ENCODE assay signal across 15 mouse cellular contexts in the genomic region with DNA sequence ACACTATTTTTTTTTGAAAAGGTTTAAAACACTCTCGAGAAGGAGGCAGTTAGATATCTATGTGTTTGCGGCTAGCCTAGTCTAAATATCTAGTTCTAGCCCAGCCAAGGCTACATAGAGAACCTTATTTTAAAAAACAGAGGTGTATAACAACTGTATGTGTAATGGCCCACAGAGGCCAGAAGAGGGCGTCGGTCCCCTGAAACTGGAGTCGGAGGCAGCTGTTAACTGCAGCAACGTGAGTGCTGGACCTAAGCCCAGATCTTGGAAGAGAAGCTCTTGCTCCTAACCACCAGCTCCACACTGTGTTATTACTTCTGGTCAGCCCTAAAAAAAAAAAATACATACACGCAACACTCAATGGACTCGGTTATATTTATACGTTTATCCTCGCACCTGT. TPM values are rescaled to one million over a fixed set of nuclear protein-coding genes. Genes with fewer than 3 reads are reported as not detected.
A peak's percentile ranks its signal among the peaks of the same experiment; 100 is the strongest.
DNase-seq lines count a peak whose midpoint lies in the region; ATAC-seq and TF ChIP-seq lines count a peak whose summit lies in the region.
"Had no signal": no experiment of that assay in that cellular context is flagged by ENCODE, and none has a peak within 500 bp of the region (broad histone marks: within the 10 kb centered on the region; RNA-seq: fewer than 3 reads in every experiment).

No protein-coding gene starts in this region.

- DNase-seq in heart, postnatal 0 days (ENCODE audit: low spot score): no peak
- DNase-seq in heart, adult 18-20 months: no peak
- DNase-seq in midbrain, postnatal 0 days (ENCODE audit: low spot score): peak; percentile 51
- DNase-seq in midbrain, embryonic 14.5 days: no peak
- DNase-seq in R1 (ENCODE audit: low read depth, low spot score): peak; percentile 87
- DNase-seq in yolk sac, embryonic 10.5 days (ENCODE audit: low spot score): no peak
- DNase-seq in lung, postnatal 0 days (ENCODE audit: low spot score): no peak
- DNase-seq: cerebellum, adult 9-11 months; gastrocnemius, postnatal 36 days; heart, postnatal 10 days; lung, postnatal 36 days had no signal

- peak; percentile 14; the same call in 1 of the 2 replicates for TF ChIP-seq CTCF in heart, postnatal 0 days (IDR thresholded peaks at IDR 0.05; ENCODE audit: low read depth)
- TF ChIP-seq CTCF in midbrain, postnatal 0 days (IDR thresholded peaks at IDR 0.05): peak; percentile 59
- TF ChIP-seq CTCF in testis, adult 2 months (IDR thresholded peaks at IDR 0.05; ENCODE audit: control insufficient read depth, insufficient read depth, insufficient replicate concordance, low read depth, low read length): peak; percentile 55; the same call in 1 of the 2 replicates
- no peak for TF ChIP-seq CTCF in lung, postnatal 0 days (IDR thresholded peaks at IDR 0.05)

- H3K4me3 ChIP-seq in heart, postnatal 0 days (ENCODE audit: low read depth, low read length): no peak overlapping the region
- no peak overlapping the region for H3K4me3 ChIP-seq in midbrain, postnatal 0 days (ENCODE audit: low read depth, low read length)
- no peak overlapping the region for H3K4me3 ChIP-seq in midbrain, embryonic 14.5 days (replicated peaks; ENCODE audit: low read depth, low read length)
- no peak overlapping the region for H3K4me3 ChIP-seq in testis, adult 2 months (ENCODE audit: control insufficient read depth, low read depth, low read length)
- no peak overlapping the region for H3K4me3 ChIP-seq in lung, postnatal 0 days (ENCODE audit: low read depth, low read length)
- H3K4me3 ChIP-seq: forebrain, embryonic 15.5 days had no signal

- TF ChIP-seq EP300 in heart, postnatal 0 days (IDR thresholded peaks at IDR 0.05; ENCODE audit: low read depth): no peak
- TF ChIP-seq EP300 in lung, postnatal 0 days (IDR thresholded peaks at IDR 0.05): no peak

- H3K27me3 ChIP-seq in heart, postnatal 0 days (ENCODE audit: control insufficient read depth, insufficient read depth, low read length): peaks cover 59% of the 10 kb centered on the region
- peaks cover 17% of the 10 kb centered on the region for H3K27me3 ChIP-seq in midbrain, postnatal 0 days (ENCODE audit: insufficient read depth, low read length)
- peaks cover 29% of the 10 kb centered on the region for H3K27me3 ChIP-seq in midbrain, embryonic 14.5 days (ENCODE audit: control insufficient read depth, insufficient read depth, low read length)
- no peaks in the 10 kb centered on the region for H3K27me3 ChIP-seq in testis, adult 2 months (ENCODE audit: control insufficient read depth, insufficient read depth, low read length)
- H3K27me3 ChIP-seq in lung, postnatal 0 days (replicated peaks; ENCODE audit: insufficient read depth, low read length): peaks cover 46% of the 10 kb centered on the region

- ATAC-seq in heart, postnatal 0 days (ENCODE audit: insufficient read depth, low read depth): no peak
- ATAC-seq in midbrain, postnatal 0 days (ENCODE audit: low FRiP score): no peak
- no peak for ATAC-seq in midbrain, embryonic 14.5 days (ENCODE audit: low FRiP score, low TSS enrichment)
- ATAC-seq in lung, postnatal 0 days: no peak
- ATAC-seq: midbrain, embryonic 16.5 days had no signal

- H3K4me1 ChIP-seq in heart, postnatal 0 days (ENCODE audit: control insufficient read depth, insufficient read depth): no peaks in the 10 kb centered on the region
- peaks cover 16% of the 10 kb centered on the region for H3K4me1 ChIP-seq in midbrain, postnatal 0 days (ENCODE audit: insufficient read depth, low read length)
- peaks cover 22% of the 10 kb centered on the region for H3K4me1 ChIP-seq in midbrain, embryonic 14.5 days (ENCODE audit: control insufficient read depth, insufficient read depth, low read length)
- peaks cover 27% of the 10 kb centered on the region for H3K4me1 ChIP-seq in testis, adult 2 months (ENCODE audit: control insufficient read depth, insufficient read depth, low read length)
- peaks cover 12% of the 10 kb centered on the region; the same call in 1 of the 2 replicates for H3K4me1 ChIP-seq in lung, postnatal 0 days (ENCODE audit: insufficient read depth, low read depth, low read length)

- H3K9me3 ChIP-seq in heart, postnatal 0 days (replicated peaks; ENCODE audit: control insufficient read depth, low read length): no peaks in the 10 kb centered on the region
- H3K9me3 ChIP-seq in midbrain, postnatal 0 days (ENCODE audit: low read length): no peaks in the 10 kb centered on the region
- no peaks in the 10 kb centered on the region for H3K9me3 ChIP-seq in midbrain, embryonic 14.5 days (ENCODE audit: control insufficient read depth, low read length)
- no peaks in the 10 kb centered on the region for H3K9me3 ChIP-seq in lung, postnatal 0 days (ENCODE audit: low read length)
- H3K9me3 ChIP-seq: embryonic facial prominence, embryonic 13.5 days; forebrain, embryonic 15.5 days had no signal

- no peak overlapping the region for H3K4me2 ChIP-seq in heart, postnatal 0 days (ENCODE audit: low read depth, low read length)
- H3K4me2 ChIP-seq in midbrain, postnatal 0 days (ENCODE audit: low read depth, low read length, poor library complexity, severe bottlenecking): no peak overlapping the region
- no peak overlapping the region for H3K4me2 ChIP-seq in midbrain, embryonic 14.5 days (ENCODE audit: low read length)
- H3K4me2 ChIP-seq in lung, postnatal 0 days (replicated peaks; ENCODE audit: low read depth, low read length): no peak overlapping the region

- H3K27ac ChIP-seq in heart, postnatal 0 days (ENCODE audit: low read depth): no peak overlapping the region
- no peak overlapping the region for H3K27ac ChIP-seq in midbrain, postnatal 0 days (ENCODE audit: low read depth, low read length)
- H3K27ac ChIP-seq in midbrain, embryonic 14.5 days (replicated peaks; ENCODE audit: low read depth, low read length): no peak overlapping the region
- H3K27ac ChIP-seq in testis, adult 2 months (ENCODE audit: control insufficient read depth, insufficient read depth, low read depth, low read length): no peak overlapping the region
- no peak overlapping the region for H3K27ac ChIP-seq in lung, postnatal 0 days (ENCODE audit: low read length)
- H3K27ac ChIP-seq: forebrain, embryonic 15.5 days had no signal

- 53% methylated on average over 10 of the region's 10 CpGs for WGBS in heart, postnatal 0 days
- 60% methylated on average over 10 of the region's 10 CpGs for WGBS in midbrain, postnatal 0 days
- 65% methylated on average over 10 of the region's 10 CpGs for WGBS in midbrain, embryonic 14.5 days
- 51% methylated on average over 10 of the region's 10 CpGs for WGBS in lung, postnatal 0 days

- H3K36me3 ChIP-seq in heart, postnatal 0 days (replicated peaks; ENCODE audit: control insufficient read depth, insufficient read depth, low read length): no peaks in the 10 kb centered on the region
- no peaks in the 10 kb centered on the region for H3K36me3 ChIP-seq in midbrain, postnatal 0 days (ENCODE audit: insufficient read depth, low read length)
- H3K36me3 ChIP-seq in midbrain, embryonic 14.5 days (ENCODE audit: control insufficient read depth, insufficient read depth, low read length): no peaks in the 10 kb centered on the region
- H3K36me3 ChIP-seq in testis, adult 2 months (ENCODE audit: control insufficient read depth, insufficient read depth, low read length): no peaks in the 10 kb centered on the region
- H3K36me3 ChIP-seq in lung, postnatal 0 days (ENCODE audit: insufficient read depth, low read length): no peaks in the 10 kb centered on the region
- H3K36me3 ChIP-seq: embryonic facial prominence, embryonic 13.5 days; forebrain, embryonic 15.5 days had no signal

- TF ChIP-seq POLR2A in testis, adult 2 months (IDR thresholded peaks at IDR 0.05; ENCODE audit: control insufficient read depth, low read depth, low read length): no peak

- H3K9ac ChIP-seq in heart, postnatal 0 days (replicated peaks; ENCODE audit: low read depth, low read length): no peak overlapping the region
- no peak overlapping the region for H3K9ac ChIP-seq in midbrain, postnatal 0 days (replicated peaks; ENCODE audit: low read length, poor library complexity, severe bottlenecking)
- no peak overlapping the region for H3K9ac ChIP-seq in midbrain, embryonic 14.5 days (replicated peaks; ENCODE audit: low read length)
- no peak overlapping the region for H3K9ac ChIP-seq in lung, postnatal 0 days (replicated peaks; ENCODE audit: low read depth)
- H3K9ac ChIP-seq: forebrain, embryonic 15.5 days had no signal

RNA-seq across cellular contexts. Expression of gene Wnt10a, which starts 17.7 kb away (rescaled TPM):
- total RNA-seq in heart, postnatal 0 days (2014; rRNA removed; ENCODE audit: low replicate concordance): not detected in 2 replicates
- not detected in 2 replicates for polyA plus RNA-seq in heart, postnatal 0 days (2015; fragmentation: Nextera tagmentation; extraction: Ambion mirVana)
- total RNA-seq in heart, adult 18-20 months (2021): not detected
- total RNA-seq in midbrain, postnatal 0 days (2014; rRNA removed): 0.09 and 0.82 TPM in 2 replicates
- 0.10 and 0.38 TPM in 2 replicates for polyA plus RNA-seq in midbrain, postnatal 0 days (2015; fragmentation: Nextera tagmentation; extraction: Ambion mirVana)
- polyA plus RNA-seq in midbrain, embryonic 14.5 days (2014; fragmentation: Nextera tagmentation; extraction: Ambion mirVana): 0.11 and 0.36 TPM in 2 replicates
- polyA plus RNA-seq in testis, adult 2 months (2012; rRNA removed): 0.16 and 0.23 TPM in 2 replicates
- polyA plus RNA-seq in lung, postnatal 0 days (2015; fragmentation: Nextera tagmentation; extraction: Ambion mirVana): not detected in 2 replicates
- total RNA-seq: gastrocnemius, postnatal 36 days; heart, postnatal 10 days had no signal

RNA-seq across cellular contexts. Expression of gene Wnt6, which starts 37.3 kb away (rescaled TPM):
- 0.23 and 0.88 TPM in 2 replicates for total RNA-seq in heart, postnatal 0 days (2014; rRNA removed; ENCODE audit: low replicate concordance)
- polyA plus RNA-seq in heart, postnatal 0 days (2015; fragmentation: Nextera tagmentation; extraction: Ambion mirVana): 0.11 and 0.21 TPM in 2 replicates
- under 1 TPM; 0.18 to 0.30 TPM for total RNA-seq in heart, adult 18-20 months (2021)
- total RNA-seq in midbrain, postnatal 0 days (2014; rRNA removed): 6.2 and 8.4 TPM in 2 replicates
- polyA plus RNA-seq in midbrain, postnatal 0 days (2015; fragmentation: Nextera tagmentation; extraction: Ambion mirVana): 6.3 and 6.6 TPM in 2 replicates
- 2.7 TPM in 1 of 2 replicates, not detected in the other for polyA plus RNA-seq in midbrain, embryonic 14.5 days (2014; fragmentation: Nextera tagmentation; extraction: Ambion mirVana)
- polyA plus RNA-seq in testis, adult 2 months (2012; rRNA removed): 11.2 and 13.4 TPM in 2 replicates
- polyA plus RNA-seq in lung, postnatal 0 days (2015; fragmentation: Nextera tagmentation; extraction: Ambion mirVana): 0.36 and 0.50 TPM in 2 replicates

RNA-seq across cellular contexts. Expression of gene Cdk5r2, which starts 45.7 kb away (rescaled TPM):
- total RNA-seq in heart, postnatal 0 days (2014; rRNA removed; ENCODE audit: low replicate concordance): not detected in 2 replicates
- polyA plus RNA-seq in heart, postnatal 0 days (2015; fragmentation: Nextera tagmentation; extraction: Ambion mirVana): not detected in 2 replicates
- not detected for total RNA-seq in heart, adult 18-20 months (2021)
- 64.0 and 70.2 TPM in 2 replicates for total RNA-seq in midbrain, postnatal 0 days (2014; rRNA removed)
- 15.4 and 17.8 TPM in 2 replicates for polyA plus RNA-seq in midbrain, postnatal 0 days (2015; fragmentation: Nextera tagmentation; extraction: Ambion mirVana)
- 16.5 and 29.9 TPM in 2 replicates for polyA plus RNA-seq in midbrain, embryonic 14.5 days (2014; fragmentation: Nextera tagmentation; extraction: Ambion mirVana)
- 0.06 and 0.07 TPM in 2 replicates for polyA plus RNA-seq in testis, adult 2 months (2012; rRNA removed)
- not detected in 2 replicates for polyA plus RNA-seq in lung, postnatal 0 days (2015; fragmentation: Nextera tagmentation; extraction: Ambion mirVana)
- total RNA-seq: gastrocnemius, postnatal 36 days had no signal

RNA-seq across cellular contexts. Expression of gene Prkag3, which starts 60.0 kb away (rescaled TPM):
- 2.4 and 9.6 TPM in 2 replicates for total RNA-seq in heart, postnatal 0 days (2014; rRNA removed; ENCODE audit: low replicate concordance)
- polyA plus RNA-seq in heart, postnatal 0 days (2015; fragmentation: Nextera tagmentation; extraction: Ambion mirVana): 2.0 and 2.5 TPM in 2 replicates
- 1 to 10 TPM; 1.4 to 1.7 TPM for total RNA-seq in heart, adult 18-20 months (2021)
- 0.11 TPM in 1 of 2 replicates, not detected in the other for total RNA-seq in midbrain, postnatal 0 days (2014; rRNA removed)
- 0.09 TPM in 1 of 2 replicates, not detected in the other for polyA plus RNA-seq in midbrain, postnatal 0 days (2015; fragmentation: Nextera tagmentation; extraction: Ambion mirVana)
- polyA plus RNA-seq in midbrain, embryonic 14.5 days (2014; fragmentation: Nextera tagmentation; extraction: Ambion mirVana): not detected in 2 replicates
- polyA plus RNA-seq in testis, adult 2 months (2012; rRNA removed): 0.44 and 0.53 TPM in 2 replicates
- 2.6 and 4.6 TPM in 2 replicates for polyA plus RNA-seq in lung, postnatal 0 days (2015; fragmentation: Nextera tagmentation; extraction: Ambion mirVana)
- polyA plus RNA-seq: forebrain, embryonic 15.5 days; midbrain, embryonic 16.5 days had no signal

Comparison
In these comparisons a context has a peak if more than half of its experiments do, and no peak if none do; other contexts are left out.
1. DNase-seq: peak in midbrain, postnatal 0 days (single experiment) and R1 (single experiment); none in heart, postnatal 0 days (single experiment), heart, adult 18-20 months (0 of 2), midbrain, embryonic 14.5 days (single experiment), yolk sac, embryonic 10.5 days (single experiment) and lung, postnatal 0 days (single experiment).
2. RNA of gene Cdk5r2, which starts 45.7 kb away (polyA plus RNA-seq): 15.4 to 17.8 TPM in midbrain, postnatal 0 days and 16.5 to 29.9 TPM in midbrain, embryonic 14.5 days; 0.06 to 0.07 TPM in testis, adult 2 months, not detected in lung, postnatal 0 days and not detected in heart, postnatal 0 days; every median in the first group is over 10 times any median in the second.